Comparison of ENCODE assay signal across 28 mouse cellular contexts in genomic region chr4:122979826-122980225, GRCm38 (mm10). TPM values are rescaled to one million over a fixed set of nuclear protein-coding genes. Genes with fewer than 3 reads are reported as not detected.
DNase-seq lines count a peak whose midpoint lies in the region; ATAC-seq and TF ChIP-seq lines count a peak whose summit lies in the region.
"Had no signal": no experiment of that assay in that cellular context is flagged by ENCODE, and none has a peak within 500 bp of the region (broad histone marks: within the 10 kb centered on the region; RNA-seq: fewer than 3 reads in every experiment).

No protein-coding gene starts in this region.

- TF ChIP-seq POLR2A in liver, adult 2 months (IDR thresholded peaks at IDR 0.05; ENCODE audit: extremely low read depth, insufficient read depth, low read length), result no peak

- WGBS in liver, adult 2 months, result 18% methylated on average over 3 of the region's 3 CpGs
- 70% methylated on average over 3 of the region's 3 CpGs for WGBS in liver, embryonic 11.5 days

- H3K36me3 ChIP-seq in liver, adult 2 months (ENCODE audit: control insufficient read depth, insufficient read depth, low read length), result no peaks in the 10 kb centered on the region
- no peaks in the 10 kb centered on the region for H3K36me3 ChIP-seq in liver, embryonic 11.5 days (ENCODE audit: control insufficient read depth, insufficient read depth, low read length)
- H3K36me3 ChIP-seq: embryonic facial prominence, embryonic 13.5 days; embryonic facial prominence, embryonic 15.5 days; forebrain, embryonic 10.5 days; forebrain, embryonic 12.5 days; G1E had no signal

- H3K79me2 ChIP-seq in liver, adult 2 months (ENCODE audit: control insufficient read depth, insufficient read depth, low read length), result no peaks in the 10 kb centered on the region

- peak; percentile 34 for DNase-seq in adrenal gland, adult 2 months
- DNase-seq in adrenal gland, adult 8-10 months, result no peak
- peak; percentile 58 for DNase-seq in adrenal gland, postnatal 14 days
- no peak for DNase-seq in adrenal gland, postnatal 4 days (ENCODE audit: low spot score in 2 of 2)
- DNase-seq in liver, adult 2 months (ENCODE audit: extremely low read depth, low read depth, low spot score), result peak; percentile 99
- DNase-seq in liver, embryonic 11.5 days (ENCODE audit: low spot score), result no peak
- DNase-seq: adrenal gland, postnatal 25 days; B cell, adult 2 months; cerebellum, adult 11 months; cerebellum, adult 18-20 months; cerebellum, adult 8-10 months; cerebellum, adult 9-11 months; cerebellum, postnatal 14 days; cerebellum, postnatal 36 days; embryo, embryonic 11 days had no signal

- TF ChIP-seq CTCF in liver, adult 2 months (IDR thresholded peaks at IDR 0.05; ENCODE audit: low read depth, low read length), result no peak

- H3K4me1 ChIP-seq in liver, adult 2 months (ENCODE audit: control insufficient read depth, insufficient read depth, low read length), result peaks cover 27% of the 10 kb centered on the region
- H3K4me1 ChIP-seq in liver, embryonic 11.5 days (replicated peaks; ENCODE audit: control insufficient read depth, insufficient read depth, low read length), result 0 out of 2 replicates have a peak, but pooled peaks cover 2% of the 10 kb centered on the region
- H3K4me1 ChIP-seq in brown adipose tissue, adult 24 weeks (ENCODE audit: control insufficient read depth, insufficient read depth, insufficient read length, low read length), result peaks cover 6% of the 10 kb centered on the region

- ATAC-seq in liver, embryonic 11.5 days (replicated peaks; ENCODE audit: low FRiP score), result no peak
- ATAC-seq: activated CD4-positive, CD25-positive, alpha-beta regulatory T cell, adult 4 months; CD4-positive, CD25-positive, alpha-beta regulatory T cell, adult 4 months; forebrain, embryonic 14.5 days; forebrain, embryonic 16.5 days; Patski had no signal

- no peak overlapping the region for H3K4me3 ChIP-seq in liver, adult 2 months (ENCODE audit: insufficient read depth, low read depth, low read length)
- H3K4me3 ChIP-seq in liver, embryonic 11.5 days (ENCODE audit: low read depth, low read length), result no peak overlapping the region
- no peak overlapping the region for H3K4me3 ChIP-seq in brown adipose tissue, adult 24 weeks (ENCODE audit: insufficient read depth, low read depth, low read length)
- H3K4me3 ChIP-seq: embryonic facial prominence, embryonic 13.5 days; embryonic facial prominence, embryonic 15.5 days; erythroblast, embryonic 14.5 days; forebrain, embryonic 10.5 days; forebrain, embryonic 12.5 days had no signal

- H3K27me3 ChIP-seq in liver, adult 2 months (ENCODE audit: control insufficient read depth, insufficient read depth, low read length), result peaks cover 6% of the 10 kb centered on the region; the same call in 1 of the 2 replicates
- peaks cover 21% of the 10 kb centered on the region for H3K27me3 ChIP-seq in liver, embryonic 11.5 days (replicated peaks; ENCODE audit: control insufficient read depth, insufficient read depth, low read length)
- H3K27me3 ChIP-seq: Patski had no signal

- no peaks in the 10 kb centered on the region for H3K9me3 ChIP-seq in liver, embryonic 11.5 days (ENCODE audit: control insufficient read depth, low read length)
- H3K9me3 ChIP-seq: embryonic facial prominence, embryonic 13.5 days; embryonic facial prominence, embryonic 15.5 days; forebrain, embryonic 10.5 days; forebrain, embryonic 12.5 days; G1E had no signal

- peak overlapping the region; percentile 39; the same call in 1 of the 2 replicates for H3K9ac ChIP-seq in liver, adult 2 months (ENCODE audit: low read depth, low read length)
- no peak overlapping the region for H3K9ac ChIP-seq in liver, embryonic 11.5 days (ENCODE audit: low read depth, low read length)
- H3K9ac ChIP-seq: embryonic facial prominence, embryonic 13.5 days; embryonic facial prominence, embryonic 15.5 days; forebrain, embryonic 12.5 days had no signal

- H3K4me2 ChIP-seq in liver, embryonic 11.5 days, result no peak overlapping the region
- H3K4me2 ChIP-seq: embryonic facial prominence, embryonic 13.5 days; embryonic facial prominence, embryonic 15.5 days; forebrain, embryonic 12.5 days had no signal

- peak overlapping the region; percentile 86 for H3K27ac ChIP-seq in liver, adult 2 months (replicated peaks; ENCODE audit: insufficient read depth, low read depth, low read length)
- H3K27ac ChIP-seq in liver, embryonic 11.5 days (ENCODE audit: low read depth, low read length), result no peak overlapping the region
- peak overlapping the region; percentile 93 for H3K27ac ChIP-seq in brown adipose tissue, adult 24 weeks (replicated peaks; ENCODE audit: low read depth, low read length)
- H3K27ac ChIP-seq: embryonic facial prominence, embryonic 13.5 days; embryonic facial prominence, embryonic 15.5 days; forebrain, embryonic 10.5 days; forebrain, embryonic 12.5 days had no signal

RNA-seq across cellular contexts. Expression of gene Mycl, which starts 15.6 kb away (rescaled TPM):
- total RNA-seq in adrenal gland, adult 2 months (2021), result 1 to 10 TPM; 1.6 to 2.6 TPM
- polyA plus RNA-seq in adrenal gland, adult 2 months (2012; rRNA removed), result 0.54 and 1.2 TPM in 2 replicates
- 1 to 10 TPM in 2 of 4 experiments, under 1 TPM in 2; 0.68 to 2.1 (median 1.3) TPM for total RNA-seq in adrenal gland, adult 8-10 months (2022)
- 2.3 and 3.5 TPM in 2 replicates for total RNA-seq in adrenal gland, postnatal 14 days (2021)
- total RNA-seq in adrenal gland, postnatal 4 days (2021), result 1 to 10 TPM; 2.8 to 2.9 TPM
- 7.0 and 7.6 TPM in 2 replicates for total RNA-seq in liver, adult 2 months (2014; rRNA removed)
- 3.3 and 3.6 TPM in 2 replicates for polyA plus RNA-seq in liver, adult 2 months (2012; rRNA removed)
- 3.1 and 4.0 TPM in 2 replicates for polyA plus RNA-seq in liver, embryonic 11.5 days (2014; fragmentation: Nextera tagmentation; extraction: Ambion mirVana)
- 0.83 and 0.92 TPM in 2 replicates for polyA plus RNA-seq in brown adipose tissue, adult 24 weeks (2012; ENCODE audit: insufficient read depth, insufficient read length, missing spikeins)
- polyA plus RNA-seq: activated CD4-positive, CD25-positive, alpha-beta regulatory T cell, adult 4 months; CD4-positive, CD25-positive, alpha-beta regulatory T cell, adult 4 months; G1E had no signal

RNA-seq across cellular contexts. Expression of gene Mfsd2a, which starts 18.8 kb away (rescaled TPM):
- total RNA-seq in adrenal gland, adult 2 months (2021), result 10 to 100 TPM in 1 of 2 experiments, 1 to 10 TPM in 1; 3.7 to 28.5 TPM
- polyA plus RNA-seq in adrenal gland, adult 2 months (2012; rRNA removed), result 0.46 and 0.62 TPM in 2 replicates
- 1 to 10 TPM in 2 of 4 experiments, under 1 TPM in 2; 0.83 to 8.4 (median 1.2) TPM for total RNA-seq in adrenal gland, adult 8-10 months (2022)
- total RNA-seq in adrenal gland, postnatal 14 days (2021), result 2.7 and 5.7 TPM in 2 replicates
- under 1 TPM; 0.59 to 0.90 TPM for total RNA-seq in adrenal gland, postnatal 4 days (2021)
- total RNA-seq in liver, adult 2 months (2014; rRNA removed), result 40.6 and 44.0 TPM in 2 replicates
- polyA plus RNA-seq in liver, adult 2 months (2012; rRNA removed), result 32.8 and 62.5 TPM in 2 replicates
- polyA plus RNA-seq in liver, embryonic 11.5 days (2014; fragmentation: Nextera tagmentation; extraction: Ambion mirVana), result 0.64 and 0.68 TPM in 2 replicates
- not detected in 2 replicates for polyA plus RNA-seq in brown adipose tissue, adult 24 weeks (2012; ENCODE audit: insufficient read depth, insufficient read length, missing spikeins)
- total RNA-seq: adrenal gland, postnatal 25 days; common myeloid progenitor, adult 5-6 weeks had no signal
- polyA plus RNA-seq: erythroblast, embryonic 14.5 days; G1E had no signal

RNA-seq across cellular contexts. Expression of gene Trit1, which starts 36.6 kb away (rescaled TPM):
- total RNA-seq in adrenal gland, adult 2 months (2021), result 10 to 100 TPM; 17.0 to 21.8 TPM
- polyA plus RNA-seq in adrenal gland, adult 2 months (2012; rRNA removed), result 3.4 and 4.3 TPM in 2 replicates
- total RNA-seq in adrenal gland, adult 8-10 months (2022), result 10 to 100 TPM; 21.8 to 24.5 (median 22.9) TPM
- 19.0 and 25.7 TPM in 2 replicates for total RNA-seq in adrenal gland, postnatal 14 days (2021)
- total RNA-seq in adrenal gland, postnatal 4 days (2021), result 10 to 100 TPM; 19.1 to 19.7 TPM
- total RNA-seq in liver, adult 2 months (2014; rRNA removed), result 9.2 and 11.2 TPM in 2 replicates
- polyA plus RNA-seq in liver, adult 2 months (2012; rRNA removed), result 3.2 and 4.3 TPM in 2 replicates
- polyA plus RNA-seq in liver, embryonic 11.5 days (2014; fragmentation: Nextera tagmentation; extraction: Ambion mirVana), result 17.2 and 17.5 TPM in 2 replicates
- polyA plus RNA-seq in brown adipose tissue, adult 24 weeks (2012; ENCODE audit: insufficient read depth, insufficient read length, missing spikeins), result 13.4 and 20.8 TPM in 2 replicates

Comparison
In these comparisons a context has a peak if more than half of its experiments do, and no peak if none do; other contexts are left out.
1. DNase-seq: peak in adrenal gland, adult 2 months (single experiment), adrenal gland, postnatal 14 days (single experiment) and liver, adult 2 months (single experiment); none in adrenal gland, adult 8-10 months (single experiment), adrenal gland, postnatal 4 days (0 of 2) and liver, embryonic 11.5 days (single experiment).